Mouse (Mus musculus) gastrocnemius, postnatal 14 days (tissue): Measurements from ENCODE around the gene Ndufs6. TPM values are rescaled to one million over a fixed set of nuclear protein-coding genes. Genes with fewer than 3 reads are reported as not detected.

Experiments used
- total RNA-seq, 2 experiments: library from RNA; stranded (reverse); gene quantifications; 2 replicates each; pipeline ENCODE4 v1.2.3; 2021

Gene Ndufs6
- total RNA-seq, 2 experiments from 2014 or later, result 326 to 373 TPM

Other genes with a start within 250 kb of the Ndufs6 start
- not detected for gene Irx4, start 68.1 kb downstream of the Ndufs6 start, total RNA-seq
- 10 to 100 TPM; 36.1 to 43.7 TPM for gene Mrpl36, start within 50 bp of the Ndufs6 start, total RNA-seq
- gene Lpcat1, start 138.7 kb upstream of the Ndufs6 start, total RNA-seq, result 1 to 10 TPM; 6.0 to 7.5 TPM
- not detected for gene Slc6a3, start 208.2 kb upstream of the Ndufs6 start, total RNA-seq